Mouse (Mus musculus): ENCODE data around the gene Map4. TPM values are rescaled to one million over a fixed set of nuclear protein-coding genes. Genes with fewer than 3 reads are reported as not detected.

Map4 gene
- total RNA-seq, 2 experiments from 2014 or later: 578 to 579 TPM

DNA sequence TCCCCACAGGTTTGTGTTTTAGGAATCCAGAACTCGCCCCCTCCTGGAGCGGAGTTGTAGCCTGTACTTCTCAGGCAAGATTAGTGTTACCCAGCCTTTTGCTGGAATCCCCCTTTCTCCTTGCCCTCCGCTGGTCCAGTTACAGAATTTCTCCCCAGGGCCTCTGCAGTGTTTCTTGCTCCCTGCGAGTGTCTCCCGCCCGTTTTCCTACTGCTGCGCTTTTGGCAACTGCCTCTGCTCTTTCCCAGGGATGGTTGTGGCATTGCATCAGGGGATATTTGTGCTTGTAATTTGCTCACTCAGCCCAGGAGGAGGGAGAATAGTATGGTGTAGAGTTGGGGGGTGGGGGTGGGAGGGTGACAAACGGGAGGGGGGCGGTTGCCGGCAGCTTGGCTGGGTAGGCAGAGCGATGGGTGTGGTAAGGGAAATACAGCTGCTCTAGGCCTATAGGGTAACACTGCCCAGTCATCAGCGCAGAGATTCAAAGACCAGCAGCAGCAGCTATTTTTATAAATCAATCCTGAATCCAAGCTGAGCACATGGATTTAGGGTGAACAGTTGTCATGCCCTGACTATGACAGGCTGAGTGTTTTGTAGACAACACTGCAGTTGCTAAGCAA lies 1.6 kb downstream of the Map4 start:
- peak; percentile 53 to 56 for DNase-seq (ENCODE audit: low spot score in 2 of 2)
- TF ChIP-seq CTCF (conservative IDR thresholded peaks at IDR 0.05): peak; percentile 31; the same call in 1 of the 2 replicates
- Histone ChIP-seq H3K4me3 (peak overlapping the region; percentile 85), H3K27ac (peak overlapping the region; percentile 93)

DNA sequence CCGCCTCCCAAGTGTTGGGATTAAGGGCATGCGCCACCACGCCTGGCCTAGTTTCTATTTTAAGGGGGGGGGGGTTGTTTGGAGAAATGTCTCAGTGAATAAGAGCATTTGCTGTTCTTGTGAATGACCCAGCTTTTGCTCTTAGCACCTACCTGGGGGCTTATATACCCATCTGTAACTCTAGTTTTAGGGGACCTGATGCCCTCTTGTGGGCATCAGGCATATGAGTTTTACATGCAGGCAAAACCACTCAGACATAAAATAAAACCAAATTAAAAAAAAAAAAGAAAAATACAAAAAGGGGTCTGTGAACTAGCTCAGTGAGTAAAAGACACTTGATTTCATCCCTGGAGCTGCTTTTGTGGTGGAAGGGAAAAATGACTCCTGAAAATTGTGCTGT lies 8.1 kb downstream of the Map4 start:
- Histone ChIP-seq H3K27ac (no peak overlapping the region), H3K4me3 (no peak overlapping the region)
- TF ChIP-seq CTCF (conservative IDR thresholded peaks at IDR 0.05): peak; percentile 60
- DNase-seq (ENCODE audit: low spot score in 2 of 2): no peak

DNA sequence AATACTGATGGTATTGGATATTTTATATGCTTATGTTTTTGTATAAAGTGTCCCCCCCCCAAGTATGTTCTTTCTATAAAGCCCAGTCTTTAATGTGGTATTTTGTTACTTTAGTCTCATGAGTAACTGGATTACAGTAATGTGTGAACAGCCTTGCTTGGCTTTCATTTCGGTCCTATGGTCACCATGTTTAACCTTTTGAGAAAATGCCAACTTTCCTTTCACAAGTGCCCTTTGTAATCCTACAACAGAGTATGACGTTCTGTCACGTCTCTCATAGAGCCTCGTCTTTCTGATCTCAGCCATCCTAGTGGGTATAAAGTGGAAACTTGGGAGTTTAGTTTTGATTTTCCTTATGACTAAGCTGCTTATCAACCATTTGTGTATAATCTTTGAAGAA lies 11.5 kb downstream of the Map4 start:
- no peak for TF ChIP-seq CTCF (conservative IDR thresholded peaks at IDR 0.05)
- H3K27ac ChIP-seq: 0 out of 2 replicates have a peak overlapping the region, but pooled peaks have one; percentile 51
- no peak overlapping the region for H3K4me3 ChIP-seq
- no peak for DNase-seq (ENCODE audit: low spot score in 2 of 2)

DNA sequence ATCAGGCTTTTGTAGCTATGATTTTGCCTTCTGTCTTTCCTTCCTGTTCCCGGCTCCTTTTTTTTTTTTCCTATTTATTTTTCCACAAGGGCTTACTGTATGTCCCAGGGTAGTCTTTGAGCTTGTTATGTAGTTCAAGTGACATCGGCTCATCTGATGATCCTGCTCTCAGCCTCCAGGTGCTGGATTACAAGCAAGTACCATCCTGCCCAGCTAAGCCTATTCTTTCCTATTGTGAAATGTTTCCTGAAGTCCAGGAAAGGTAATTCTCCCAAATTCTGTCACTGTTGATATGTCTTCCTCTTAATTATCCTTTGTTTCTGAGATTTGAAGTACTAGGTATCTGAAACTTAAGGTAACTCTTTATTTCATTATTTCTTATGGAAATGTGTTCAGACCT lies 13.5 kb downstream of the Map4 start:
- TF ChIP-seq CTCF (conservative IDR thresholded peaks at IDR 0.05): no peak
- H3K27ac ChIP-seq: no peak overlapping the region
- no peak for DNase-seq (ENCODE audit: low spot score in 2 of 2)
- H3K4me3 ChIP-seq: no peak overlapping the region

DNA sequence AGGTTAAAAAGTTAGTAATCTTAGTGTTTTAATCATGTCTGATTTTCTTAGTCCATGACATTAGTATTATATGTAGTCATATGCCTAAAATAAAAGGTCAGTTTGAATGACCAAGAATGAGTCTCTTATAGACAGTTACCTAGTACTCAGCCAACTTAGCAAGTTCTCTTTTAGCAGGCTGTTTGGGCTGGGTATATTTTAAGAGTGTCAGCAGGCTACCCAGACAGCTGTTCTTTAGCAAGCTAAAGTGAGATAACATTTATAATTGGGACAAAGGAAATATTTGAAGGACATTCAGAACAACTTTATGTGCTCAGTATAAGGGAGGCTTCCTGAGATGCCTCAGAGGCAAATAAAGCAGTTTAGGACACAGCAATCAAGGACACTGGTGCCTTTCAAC lies 17.3 kb downstream of the Map4 start:
- 0 out of 2 replicates have a peak overlapping the region, but pooled peaks have one; percentile 3 for H3K27ac ChIP-seq
- H3K4me3 ChIP-seq: no peak overlapping the region
- no peak for TF ChIP-seq CTCF (conservative IDR thresholded peaks at IDR 0.05)
- DNase-seq (ENCODE audit: low spot score in 2 of 2): no peak

DNA sequence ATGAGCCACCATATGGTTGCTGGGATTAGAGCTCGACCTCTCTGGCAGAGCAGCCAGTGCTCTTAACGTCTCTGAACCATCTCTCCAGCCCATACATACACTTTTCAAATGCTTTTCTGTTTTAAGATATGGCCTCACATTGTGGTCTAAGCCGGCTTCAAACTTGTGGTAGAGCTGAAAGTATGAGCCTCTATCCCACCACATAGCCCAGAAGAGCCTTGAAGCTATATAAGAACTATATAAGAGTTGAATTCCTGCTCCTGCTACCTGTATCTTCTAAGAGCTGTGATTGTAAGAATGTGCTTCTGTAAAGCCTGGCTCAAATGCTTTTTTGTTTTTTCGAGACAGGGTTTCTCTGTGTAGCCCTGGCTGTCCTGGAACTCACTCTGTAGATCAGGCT lies 18.5 kb downstream of the Map4 start:
- no peak for TF ChIP-seq CTCF (conservative IDR thresholded peaks at IDR 0.05)
- no peak overlapping the region for H3K4me3 ChIP-seq
- no peak for DNase-seq (ENCODE audit: low spot score in 2 of 2)
- H3K27ac ChIP-seq: no peak overlapping the region

DNA sequence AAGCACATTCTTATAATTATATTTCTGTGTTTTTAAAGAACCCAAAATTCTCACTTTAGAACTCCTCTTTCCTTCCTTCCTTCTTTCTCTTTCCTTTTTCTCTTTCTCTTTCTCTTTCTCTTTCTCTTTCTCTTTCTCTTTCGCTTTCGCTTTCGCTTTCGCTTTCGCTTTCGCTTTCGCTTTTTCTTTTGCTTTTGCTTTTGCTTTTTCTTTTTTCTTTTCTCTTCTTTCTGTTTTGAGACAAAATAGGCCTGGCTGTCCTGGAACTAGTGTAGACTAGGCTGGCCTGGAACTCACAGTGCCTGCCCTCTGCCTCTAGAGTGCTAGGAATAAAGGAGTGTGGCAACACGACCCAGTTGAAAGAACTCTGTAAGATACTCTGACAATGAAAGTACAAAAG lies 22.3 kb downstream of the Map4 start:
- no peak for TF ChIP-seq CTCF (conservative IDR thresholded peaks at IDR 0.05)
- no peak for DNase-seq (ENCODE audit: low spot score in 2 of 2)
- Histone ChIP-seq H3K27ac (peak overlapping the region; percentile 32; the same call in 1 of the 2 replicates), H3K4me3 (no peak overlapping the region)

DNA sequence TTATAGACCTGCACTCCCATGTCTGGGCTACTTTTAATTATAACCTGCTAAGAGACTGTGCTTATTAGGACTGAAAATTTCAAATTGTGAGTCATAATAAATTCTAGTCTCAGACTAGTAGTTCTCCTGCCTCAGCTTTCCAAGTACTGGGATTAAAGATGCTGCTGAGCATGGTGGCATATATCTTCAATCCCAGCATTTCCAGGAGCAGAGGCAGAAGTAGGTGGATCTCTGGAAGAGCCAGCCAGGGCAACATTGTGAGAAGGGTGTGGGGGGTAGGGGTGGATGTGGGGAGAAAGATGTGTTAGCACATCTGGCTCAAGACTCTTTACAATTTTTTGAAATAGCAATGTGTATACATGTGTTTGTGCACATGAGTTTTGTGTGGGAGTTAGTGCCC lies 23.4 kb downstream of the Map4 start:
- DNase-seq (ENCODE audit: low spot score in 2 of 2): no peak
- no peak for TF ChIP-seq CTCF (conservative IDR thresholded peaks at IDR 0.05)
- Histone ChIP-seq H3K27ac (peak overlapping the region; percentile 21; the same call in 1 of the 2 replicates), H3K4me3 (no peak overlapping the region)

DNA sequence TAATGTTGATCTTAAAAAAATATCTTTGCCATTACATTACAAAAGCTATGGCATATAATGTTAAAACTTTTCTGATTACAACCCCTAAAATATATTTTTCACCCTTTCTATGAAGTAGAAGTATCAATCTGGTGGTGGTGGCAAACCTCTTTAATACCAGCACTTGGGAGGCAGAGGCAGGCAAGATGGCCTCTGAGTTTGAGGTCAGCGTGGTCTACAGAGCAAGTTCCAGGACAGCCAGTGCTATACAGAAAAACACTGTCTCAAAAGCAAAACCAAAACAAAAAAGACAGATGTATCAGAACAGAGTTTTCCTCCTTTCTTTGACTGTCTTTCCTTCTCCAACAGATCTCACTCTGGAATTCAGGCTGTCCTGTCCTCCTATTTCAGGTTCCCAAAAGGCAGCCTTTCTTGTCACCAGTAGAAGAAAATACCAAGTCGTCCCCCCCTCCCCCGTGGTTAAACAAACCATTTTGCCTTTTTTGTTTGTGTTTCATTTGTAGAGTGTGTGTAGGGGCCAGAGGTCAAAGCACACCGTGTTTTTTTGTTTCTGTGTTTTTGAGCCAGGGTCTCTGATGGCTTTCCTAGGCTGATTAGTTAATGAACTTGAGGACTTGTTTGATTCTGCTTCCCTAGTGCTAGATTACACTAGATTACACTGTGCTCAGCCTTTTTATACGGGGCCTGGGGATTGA lies 28.3 kb downstream of the Map4 start:
- no peak for DNase-seq (ENCODE audit: low spot score in 2 of 2)
- no peak for TF ChIP-seq CTCF (conservative IDR thresholded peaks at IDR 0.05)
- Histone ChIP-seq H3K4me3 (no peak overlapping the region), H3K27ac (0 out of 2 replicates have a peak overlapping the region, but pooled peaks have one; percentile 3)

DNA sequence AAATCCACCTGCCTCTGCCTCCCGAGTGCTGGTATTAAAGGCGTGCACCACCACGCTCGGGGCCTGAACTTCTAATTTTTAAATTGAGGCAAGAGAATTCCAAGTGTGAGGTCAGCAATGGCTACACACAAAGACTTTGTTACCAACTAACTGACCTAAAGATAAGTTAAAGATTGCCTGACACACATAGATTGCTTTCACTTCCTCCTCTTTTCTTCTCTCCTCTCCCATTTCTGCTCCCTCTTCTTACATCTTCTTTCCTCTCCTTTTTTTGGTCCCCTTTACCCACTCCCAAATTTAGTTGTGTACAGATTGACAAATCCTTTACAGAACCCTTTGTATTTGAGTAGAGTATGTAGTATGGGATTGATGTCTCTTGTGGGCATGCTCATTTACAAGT lies 29.3 kb downstream of the Map4 start:
- DNase-seq (ENCODE audit: low spot score in 2 of 2): no peak
- no peak for TF ChIP-seq CTCF (conservative IDR thresholded peaks at IDR 0.05)
- Histone ChIP-seq H3K27ac (no peak overlapping the region), H3K4me3 (no peak overlapping the region)

DNA sequence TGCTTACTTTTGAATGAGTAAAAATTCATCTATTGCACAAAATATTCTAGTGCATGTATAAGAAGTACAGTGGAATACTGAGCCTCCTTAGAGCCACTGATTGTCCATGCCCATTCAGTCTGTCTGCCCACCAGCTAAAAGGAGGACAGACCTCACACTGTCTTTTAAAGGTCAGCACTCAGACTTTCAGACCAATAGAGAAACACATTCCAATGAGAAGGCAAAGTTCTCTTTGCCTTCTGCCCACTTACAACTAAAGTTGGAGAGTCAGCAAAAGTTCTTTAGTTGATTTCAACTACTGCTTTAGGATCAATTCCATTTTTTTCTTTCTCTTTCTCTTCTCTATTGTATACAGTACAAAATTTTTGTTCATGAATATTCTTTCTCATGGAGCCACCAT lies 33.5 kb downstream of the Map4 start:
- no peak for TF ChIP-seq CTCF (conservative IDR thresholded peaks at IDR 0.05)
- DNase-seq (ENCODE audit: low spot score in 2 of 2): no peak
- Histone ChIP-seq H3K4me3 (no peak overlapping the region), H3K27ac (no peak overlapping the region)

DNA sequence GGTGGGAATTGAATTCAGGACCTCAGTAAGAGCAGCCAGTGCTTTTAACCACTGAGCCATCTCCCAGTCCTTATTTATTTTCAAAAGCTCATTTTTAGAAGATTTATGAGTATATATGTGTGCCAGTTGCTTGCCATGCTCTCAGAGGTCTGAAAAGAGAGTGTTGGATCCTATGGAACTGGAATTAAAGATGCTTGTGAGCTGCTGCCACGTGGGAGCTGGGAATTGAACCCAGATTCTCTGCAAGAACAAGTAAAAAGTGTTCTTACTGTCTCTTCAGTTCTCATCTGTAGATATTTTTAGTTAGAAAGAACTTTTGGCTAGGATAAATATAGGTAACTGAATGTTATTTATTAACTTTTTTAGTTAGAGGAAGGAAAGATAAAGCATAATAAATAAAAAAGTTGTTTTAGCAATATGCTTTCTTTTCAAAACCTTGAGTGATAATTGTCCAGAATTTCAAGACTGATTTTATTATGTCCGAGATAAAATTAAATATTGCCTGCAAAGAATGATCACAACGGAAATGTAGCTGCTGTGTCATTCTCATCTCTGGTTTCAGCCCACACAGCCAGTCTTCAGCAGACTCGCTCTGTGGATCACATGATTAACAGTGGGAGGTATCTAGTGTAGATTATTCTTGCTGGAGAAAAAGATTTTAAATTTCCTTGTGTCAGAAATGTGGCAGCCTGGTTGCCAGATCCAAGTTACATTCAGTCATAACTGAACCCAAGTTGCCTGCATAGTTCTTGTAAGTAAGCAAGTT lies 37.3 kb downstream of the Map4 start:
- Histone ChIP-seq H3K4me3 (no peak overlapping the region; the same call in 1 of the 2 replicates), H3K27ac (peak overlapping the region; percentile 76)
- TF ChIP-seq CTCF (conservative IDR thresholded peaks at IDR 0.05): no peak
- peak in 1 of 2 experiments; percentile 28 for DNase-seq (ENCODE audit: low spot score in 2 of 2)

DNA sequence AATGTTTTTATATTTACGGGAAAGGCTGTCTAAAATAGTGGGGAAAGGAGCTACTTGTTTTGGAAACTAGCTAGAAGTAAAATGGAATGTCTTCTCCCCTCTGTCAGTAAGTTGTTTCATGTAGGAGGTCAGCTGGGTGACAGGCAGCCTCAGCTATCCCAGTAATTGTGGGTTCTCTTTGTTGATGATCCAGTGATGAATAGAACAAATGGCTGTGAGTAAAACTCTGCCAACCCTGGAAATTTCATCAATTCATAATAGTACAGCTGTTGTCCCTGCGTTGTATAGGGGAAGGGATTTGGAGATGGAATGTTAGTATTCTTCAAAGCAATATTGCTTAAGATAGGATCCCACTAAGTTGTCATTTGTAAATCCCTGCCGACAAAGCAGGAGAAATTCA lies 37.9 kb downstream of the Map4 start:
- Histone ChIP-seq H3K27ac (peak overlapping the region; percentile 76), H3K4me3 (no peak overlapping the region; the same call in 1 of the 2 replicates)
- DNase-seq (ENCODE audit: low spot score in 2 of 2): no peak
- TF ChIP-seq CTCF (conservative IDR thresholded peaks at IDR 0.05): no peak

All from layer of hippocampus, adult 2 months (tissue).